Mouse (Mus musculus) midbrain, embryonic 15.5 days (tissue): ENCODE measurements around the gene Gm10272. TPM values are rescaled to one million over a fixed set of nuclear protein-coding genes. Genes with fewer than 3 reads are reported as not detected.

Experiments used
- ATAC-seq: fragments of 200-750 bp; cut with Nextera tagmentation; replicated peaks from 2 replicates; pipeline ENCODE4 v1.8.0; 2017; ENCODE audit warnings: moderate TSS enrichment
- H3K27ac ChIP-seq: fragments of 300-500 bp; sonication (generic); 2 replicates; pipeline ENCODE4 v1.5.1; 2015; ENCODE audit warnings: mild to moderate bottlenecking, inconsistent platforms
- H3K27me3 ChIP-seq: fragments of 300-500 bp; sonication (generic); replicated peaks from 2 replicates; pipeline ENCODE4 v1.6.1; 2015; ENCODE audit warnings: inconsistent platforms
- H3K36me3 ChIP-seq: fragments of 300-500 bp; sonication (generic); replicated peaks from 2 replicates; pipeline ENCODE4 v1.6.1; 2015; ENCODE audit warnings: inconsistent platforms
- H3K4me1 ChIP-seq: fragments of 300-500 bp; sonication (generic); 2 replicates; pipeline ENCODE4 v1.6.1; 2015; ENCODE audit warnings: inconsistent platforms
- H3K4me2 ChIP-seq: fragments of 300-500 bp; sonication (generic); 2 replicates; pipeline ENCODE4 v1.6.1; 2015; ENCODE audit warnings: inconsistent platforms, mild to moderate bottlenecking, moderate library complexity
- H3K4me3 ChIP-seq: fragments of 300-500 bp; sonication (generic); 2 replicates; pipeline ENCODE4 v1.5.1; 2015; ENCODE audit warnings: mild to moderate bottlenecking, inconsistent platforms
- H3K9ac ChIP-seq: fragments of 300-500 bp; sonication (generic); 2 replicates; pipeline ENCODE4 v1.6.1; 2015; ENCODE audit warnings: mild to moderate bottlenecking, inconsistent platforms
- H3K9me3 ChIP-seq: fragments of 300-500 bp; sonication (generic); 2 replicates; pipeline ENCODE4 v1.6.1; 2016; ENCODE audit warnings: inconsistent platforms
- WGBS: fragments of 180-500 bp; shearing (Covaris S2); methylation state at CpG from one replicate; pipeline ENCODE4 v1.1.7; 2015; ENCODE audit warnings: mixed read lengths; 5-methylcytosine and 5-hydroxymethylcytosine counted together
- polyA plus RNA-seq: library from polyadenylated mRNA; unstranded; fragments of >200 nt; fragmentation: Nextera tagmentation; extraction: Ambion mirVana; gene quantifications from 2 replicates; pipeline ENCODE4 v1.2.1, GENCODE M21; 2015

The Gm10272 gene
- not detected in 2 replicates for polyA plus RNA-seq

GRCm38 (mm10) chr10:77706326-77706725 is at the start of gene Gm10272:
Gene Gm10272, plus strand, starts transcription at chr10:77706626.
- H3K4me2 ChIP-seq: no peak within 1 kb of the TSS
- H3K4me3 ChIP-seq: no peak within 1 kb of the TSS
- no peaks in the 10 kb centered on the region for H3K27me3 ChIP-seq
- WGBS: 92% methylated on average over 1 of the region's 1 CpGs
- H3K9ac ChIP-seq: no peak within 1 kb of the TSS
- H3K36me3 ChIP-seq: no peaks in the 10 kb centered on the region
- no peaks in the 10 kb centered on the region for H3K4me1 ChIP-seq
- no peak for ATAC-seq
- no peak within 1 kb of the TSS for H3K27ac ChIP-seq
- H3K9me3 ChIP-seq: no peaks in the 10 kb centered on the region

GRCm38 (mm10) chr10:77658286-77658994 is 48.0 kb upstream of the Gm10272 start:
- H3K27ac ChIP-seq: no peak overlapping the region
- no peak overlapping the region for H3K9ac ChIP-seq
- H3K4me1 ChIP-seq: 0 out of 2 replicates have a peak, but pooled peaks cover 4% of the 10 kb centered on the region
- H3K27me3 ChIP-seq: no peaks in the 10 kb centered on the region
- ATAC-seq: no peak
- 73% methylated on average over 15 of the region's 15 CpGs for WGBS
- no peak overlapping the region for H3K4me2 ChIP-seq
- H3K9me3 ChIP-seq: no peaks in the 10 kb centered on the region
- H3K4me3 ChIP-seq: no peak overlapping the region
- H3K36me3 ChIP-seq: no peaks in the 10 kb centered on the region

- H3K4me3 ChIP-seq: no peak overlapping the region
- no peaks in the 10 kb centered on the region for H3K36me3 ChIP-seq
- H3K4me2 ChIP-seq: no peak overlapping the region; the same call in 1 of the 2 replicates
- H3K27me3 ChIP-seq: no peaks in the 10 kb centered on the region
- H3K9me3 ChIP-seq: no peaks in the 10 kb centered on the region
- no peak for ATAC-seq
- H3K27ac ChIP-seq: no peak overlapping the region
- no peaks in the 10 kb centered on the region for H3K4me1 ChIP-seq
- WGBS: 63% methylated on average over 43 of the region's 43 CpGs
- H3K9ac ChIP-seq: no peak overlapping the region
Observed at GRCm38 (mm10) chr10:77663949-77664665, 42.3 kb upstream of the Gm10272 start.

- ATAC-seq: no peak
- H3K4me3 ChIP-seq: no peak overlapping the region
- no peak overlapping the region for H3K27ac ChIP-seq
- no peaks in the 10 kb centered on the region for H3K27me3 ChIP-seq
- 79% methylated on average over 8 of the region's 8 CpGs for WGBS
- H3K36me3 ChIP-seq: no peaks in the 10 kb centered on the region
- H3K9me3 ChIP-seq: no peaks in the 10 kb centered on the region
- H3K4me2 ChIP-seq: no peak overlapping the region
- H3K4me1 ChIP-seq: no peaks in the 10 kb centered on the region
- no peak overlapping the region for H3K9ac ChIP-seq
Observed at GRCm38 (mm10) chr10:77666342-77666741, 40.1 kb upstream of the Gm10272 start.

- ATAC-seq: no peak
- 83% methylated on average over 4 of the region's 4 CpGs for WGBS
- no peaks in the 10 kb centered on the region for H3K36me3 ChIP-seq
Observed at GRCm38 (mm10) chr10:77667402-77667801, 39.0 kb upstream of the Gm10272 start.

GRCm38 (mm10) chr10:77670710-77671109 is 35.7 kb upstream of the Gm10272 start:
- Histone ChIP-seq H3K4me2 (no peak overlapping the region), H3K27me3 (no peaks in the 10 kb centered on the region), H3K36me3 (no peaks in the 10 kb centered on the region), H3K27ac (no peak overlapping the region), H3K4me3 (no peak overlapping the region), H3K4me1 (no peaks in the 10 kb centered on the region), H3K9me3 (no peaks in the 10 kb centered on the region), H3K9ac (no peak overlapping the region)
- 86% methylated on average over 4 of the region's 4 CpGs for WGBS
- no peak for ATAC-seq

More at GRCm38 (mm10) chr10:77667402-77667801, 39.0 kb upstream of the Gm10272 start:
- no peaks in the 10 kb centered on the region for H3K9me3 ChIP-seq
- no peaks in the 10 kb centered on the region for H3K27me3 ChIP-seq
- H3K27ac ChIP-seq: no peak overlapping the region
- H3K4me2 ChIP-seq: no peak overlapping the region
- no peaks in the 10 kb centered on the region for H3K4me1 ChIP-seq
- no peak overlapping the region for H3K9ac ChIP-seq
- H3K4me3 ChIP-seq: no peak overlapping the region

- H3K4me3 ChIP-seq: no peak overlapping the region
- no peaks in the 10 kb centered on the region for H3K9me3 ChIP-seq
- ATAC-seq: no peak
- H3K4me2 ChIP-seq: no peak overlapping the region
- H3K4me1 ChIP-seq: no peaks in the 10 kb centered on the region
- H3K36me3 ChIP-seq: no peaks in the 10 kb centered on the region
- no peak overlapping the region for H3K27ac ChIP-seq
- no peaks in the 10 kb centered on the region for H3K27me3 ChIP-seq
- 86% methylated on average over 4 of the region's 4 CpGs for WGBS
- H3K9ac ChIP-seq: no peak overlapping the region
Observed at GRCm38 (mm10) chr10:77671519-77671918, 34.9 kb upstream of the Gm10272 start.

GRCm38 (mm10) chr10:77673765-77674164 is 32.7 kb upstream of the Gm10272 start:
- Histone ChIP-seq H3K4me2 (no peak overlapping the region), H3K4me3 (no peak overlapping the region), H3K27ac (no peak overlapping the region), H3K9me3 (no peaks in the 10 kb centered on the region), H3K4me1 (peaks cover 14% of the 10 kb centered on the region), H3K9ac (no peak overlapping the region), H3K27me3 (peaks cover 18% of the 10 kb centered on the region), H3K36me3 (no peaks in the 10 kb centered on the region)
- ATAC-seq: no peak
- WGBS: 57% methylated on average over 13 of the region's 13 CpGs

- peaks cover 14% of the 10 kb centered on the region for H3K4me1 ChIP-seq
- H3K9ac ChIP-seq: no peak overlapping the region
- no peak overlapping the region for H3K27ac ChIP-seq
- peak; percentile 52 for ATAC-seq
- H3K9me3 ChIP-seq: no peaks in the 10 kb centered on the region
- H3K4me3 ChIP-seq: peak overlapping the region; percentile 33
- H3K36me3 ChIP-seq: no peaks in the 10 kb centered on the region
- peak overlapping the region; percentile 68 for H3K4me2 ChIP-seq
- peaks cover 21% of the 10 kb centered on the region for H3K27me3 ChIP-seq
- WGBS: 0% methylated on average over 34 of the region's 35 CpGs
Observed at GRCm38 (mm10) chr10:77677562-77677961, 28.9 kb upstream of the Gm10272 start.

- peaks cover 19% of the 10 kb centered on the region for H3K27me3 ChIP-seq
- WGBS: 78% methylated on average over 7 of the region's 7 CpGs
Observed at GRCm38 (mm10) chr10:77682994-77683393, 23.4 kb upstream of the Gm10272 start.

GRCm38 (mm10) chr10:77684181-77684580 is 22.2 kb upstream of the Gm10272 start:
- 39% methylated on average over 8 of the region's 8 CpGs for WGBS

More at GRCm38 (mm10) chr10:77682994-77683393, 23.4 kb upstream of the Gm10272 start:
- Histone ChIP-seq H3K4me3 (no peak overlapping the region), H3K9me3 (no peaks in the 10 kb centered on the region), H3K4me2 (no peak overlapping the region), H3K9ac (no peak overlapping the region), H3K36me3 (no peaks in the 10 kb centered on the region), H3K4me1 (peaks cover 16% of the 10 kb centered on the region), H3K27ac (no peak overlapping the region)
- ATAC-seq: no peak

GRCm38 (mm10) chr10:77685895-77686664 is 20.3 kb upstream of the Gm10272 start, which contains the start of gene Tspear:
Gene Tspear, plus strand, starts transcription at chr10:77686569.
- Histone ChIP-seq H3K36me3 (no peaks in the 10 kb centered on the region), H3K4me3 (no peak within 1 kb of the TSS), H3K4me1 (peaks cover 12% of the 10 kb centered on the region; the same call in 1 of the 2 replicates), H3K27me3 (0 out of 2 replicates have a peak, but pooled peaks cover 11% of the 10 kb centered on the region), H3K27ac (no peak within 1 kb of the TSS), H3K9me3 (no peaks in the 10 kb centered on the region), H3K4me2 (no peak within 1 kb of the TSS), H3K9ac (no peak within 1 kb of the TSS)
- no peak for ATAC-seq
- 7% methylated on average over 22 of the region's 22 CpGs for WGBS

More at GRCm38 (mm10) chr10:77684181-77684580, 22.2 kb upstream of the Gm10272 start:
- Histone ChIP-seq H3K4me2 (no peak overlapping the region), H3K9ac (no peak overlapping the region), H3K9me3 (no peaks in the 10 kb centered on the region), H3K4me3 (no peak overlapping the region), H3K4me1 (peaks cover 12% of the 10 kb centered on the region; the same call in 1 of the 2 replicates), H3K36me3 (no peaks in the 10 kb centered on the region), H3K27me3 (0 out of 2 replicates have a peak, but pooled peaks cover 11% of the 10 kb centered on the region), H3K27ac (no peak overlapping the region)
- no peak for ATAC-seq
